Comparison of ENCODE assay signal across 10 mouse cellular contexts in genomic region chr8:116872761-116873342, GRCm38 (mm10). TPM values are rescaled to one million over a fixed set of nuclear protein-coding genes. Genes with fewer than 3 reads are reported as not detected.
DNase-seq lines count a peak whose midpoint lies in the region; ATAC-seq and TF ChIP-seq lines count a peak whose summit lies in the region.
"Had no signal": no experiment of that assay in that cellular context is flagged by ENCODE, and none has a peak within 500 bp of the region (broad histone marks: within the 10 kb centered on the region; RNA-seq: fewer than 3 reads in every experiment).

No protein-coding gene starts in this region.

- WGBS in lung, postnatal 0 days: 54% methylated on average over 2 of the region's 2 CpGs
- 81% methylated on average over 2 of the region's 2 CpGs for WGBS in forebrain, embryonic 14.5 days

- no peak overlapping the region for H3K9ac ChIP-seq in lung, postnatal 0 days (replicated peaks; ENCODE audit: low read depth)
- H3K9ac ChIP-seq in forebrain, embryonic 14.5 days (ENCODE audit: low read length): no peak overlapping the region
- H3K9ac ChIP-seq: embryonic facial prominence, embryonic 13.5 days had no signal

- H3K9me3 ChIP-seq in lung, postnatal 0 days (ENCODE audit: low read length): no peaks in the 10 kb centered on the region
- H3K9me3 ChIP-seq in forebrain, embryonic 14.5 days (replicated peaks; ENCODE audit: control insufficient read depth, low read length): no peaks in the 10 kb centered on the region
- H3K9me3 ChIP-seq: embryonic facial prominence, embryonic 13.5 days had no signal

- peak; percentile 20 to 38 for DNase-seq in cerebellum, postnatal 10 days
- DNase-seq in lung, postnatal 0 days (ENCODE audit: low spot score): peak; percentile 26
- no peak for DNase-seq in lung, postnatal 14 days
- DNase-seq in retina, postnatal 1 day: peak; percentile 61
- DNase-seq in forebrain, embryonic 14.5 days (ENCODE audit: low spot score): no peak
- no peak for DNase-seq in spleen, postnatal 10 days (ENCODE audit: low spot score in 2 of 2)
- DNase-seq: right cerebral cortex, postnatal 14 days had no signal

- TF ChIP-seq CTCF in lung, postnatal 0 days (IDR thresholded peaks at IDR 0.05): peak; percentile 51; the same call in 1 of the 2 replicates

- H3K36me3 ChIP-seq in lung, postnatal 0 days (ENCODE audit: insufficient read depth, low read length): no peaks in the 10 kb centered on the region
- H3K36me3 ChIP-seq in forebrain, embryonic 14.5 days (ENCODE audit: control insufficient read depth, insufficient read depth, low read length): no peaks in the 10 kb centered on the region
- H3K36me3 ChIP-seq: embryonic facial prominence, embryonic 13.5 days had no signal

- H3K4me2 ChIP-seq in lung, postnatal 0 days (replicated peaks; ENCODE audit: low read depth, low read length): no peak overlapping the region
- H3K4me2 ChIP-seq in forebrain, embryonic 14.5 days (ENCODE audit: low read length): no peak overlapping the region
- H3K4me2 ChIP-seq: embryonic facial prominence, embryonic 13.5 days had no signal

- no peak for TF ChIP-seq EP300 in lung, postnatal 0 days (IDR thresholded peaks at IDR 0.05)

- no peaks in the 10 kb centered on the region for H3K27me3 ChIP-seq in lung, postnatal 0 days (replicated peaks; ENCODE audit: insufficient read depth, low read length)
- no peaks in the 10 kb centered on the region for H3K27me3 ChIP-seq in forebrain, embryonic 14.5 days (replicated peaks; ENCODE audit: control insufficient read depth, insufficient read depth, low read length)
- H3K27me3 ChIP-seq: embryonic facial prominence, embryonic 13.5 days had no signal

- no peak overlapping the region for H3K27ac ChIP-seq in lung, postnatal 0 days (ENCODE audit: low read length)
- no peak overlapping the region for H3K27ac ChIP-seq in forebrain, embryonic 14.5 days (ENCODE audit: low read depth, low read length)
- H3K27ac ChIP-seq: embryonic facial prominence, embryonic 13.5 days had no signal

- no peak overlapping the region for H3K4me3 ChIP-seq in lung, postnatal 0 days (ENCODE audit: low read depth, low read length)
- H3K4me3 ChIP-seq in forebrain, embryonic 14.5 days (ENCODE audit: low read depth, low read length): no peak overlapping the region
- H3K4me3 ChIP-seq: embryonic facial prominence, embryonic 13.5 days had no signal

- H3K4me1 ChIP-seq in lung, postnatal 0 days (ENCODE audit: insufficient read depth, low read depth, low read length): no peaks in the 10 kb centered on the region
- H3K4me1 ChIP-seq in forebrain, embryonic 14.5 days (ENCODE audit: control insufficient read depth, insufficient read depth, low read length): no peaks in the 10 kb centered on the region

- no peak for ATAC-seq in cerebellum, adult (ENCODE audit: insufficient number of reproducible peaks, low FRiP score, low TSS enrichment)
- no peak for ATAC-seq in lung, postnatal 0 days
- ATAC-seq in granulocyte monocyte progenitor cell, adult 5-6 weeks (replicated peaks; ENCODE audit: poor library complexity, severe bottlenecking): peak; percentile 41
- no peak for ATAC-seq in forebrain, embryonic 14.5 days

RNA-seq across cellular contexts. Expression of gene Cmc2, which starts 48.4 kb away (rescaled TPM):
- 28.6 and 36.6 TPM in 2 replicates for polyA plus RNA-seq in lung, postnatal 0 days (2015; fragmentation: Nextera tagmentation; extraction: Ambion mirVana)
- total RNA-seq in granulocyte monocyte progenitor cell, adult 5-6 weeks (2014; fragmentation: Nextera tagmentation): 35.6 and 51.4 TPM in 2 replicates
- 50.7 and 58.2 TPM in 2 replicates for total RNA-seq in granulocyte monocyte progenitor cell, adult 5-6 weeks (2017)
- 43.1 and 52.6 TPM in 2 replicates for polyA plus RNA-seq in forebrain, embryonic 14.5 days (2014; fragmentation: Nextera tagmentation; extraction: Ambion mirVana)

RNA-seq across cellular contexts. Expression of gene Cenpn, which starts 48.7 kb away (rescaled TPM):
- 2.7 and 3.7 TPM in 2 replicates for polyA plus RNA-seq in lung, postnatal 0 days (2015; fragmentation: Nextera tagmentation; extraction: Ambion mirVana)
- 22.0 and 38.4 TPM in 2 replicates for total RNA-seq in granulocyte monocyte progenitor cell, adult 5-6 weeks (2014; fragmentation: Nextera tagmentation)
- 33.9 and 43.1 TPM in 2 replicates for total RNA-seq in granulocyte monocyte progenitor cell, adult 5-6 weeks (2017)
- polyA plus RNA-seq in forebrain, embryonic 14.5 days (2014; fragmentation: Nextera tagmentation; extraction: Ambion mirVana): 18.5 and 23.7 TPM in 2 replicates

Comparison
In these comparisons a context has a peak if more than half of its experiments do, and no peak if none do; other contexts are left out.
1. DNase-seq: peak in cerebellum, postnatal 10 days (2 of 2), lung, postnatal 0 days (single experiment) and retina, postnatal 1 day (single experiment); none in lung, postnatal 14 days (single experiment), forebrain, embryonic 14.5 days (single experiment) and spleen, postnatal 10 days (0 of 2).